Mouse (Mus musculus) spleen, postnatal 4 days (tissue): ENCODE results near the gene Raet1e.
"Not testable (repeated sequence)": the region's sequence is repeated elsewhere in the genome, so short reads cannot be mapped to it uniquely, and the experiment has no call there.

Experiments
- DNase-seq, 2 experiments: peaks; one replicate each; pipeline ENCODE4 v3.0.0; 2022; ENCODE audit warnings: low spot score in 2 of 2

Raet1e gene

GRCm38 (mm10) chr10:22158310-22158999 lies at the start of gene Raet1e, which contains the start of gene H60b:
Gene Raet1e (plus strand): TSS chr10:22158569.
Gene H60b (plus strand): TSS chr10:22158586.
- peak; percentile 39 to 66 for DNase-seq

- DNase-seq, result peak; percentile 48 to 72
Measured at GRCm38 (mm10) chr10:22140665-22141280, 17.6 kb upstream of the Raet1e start.

DNA sequence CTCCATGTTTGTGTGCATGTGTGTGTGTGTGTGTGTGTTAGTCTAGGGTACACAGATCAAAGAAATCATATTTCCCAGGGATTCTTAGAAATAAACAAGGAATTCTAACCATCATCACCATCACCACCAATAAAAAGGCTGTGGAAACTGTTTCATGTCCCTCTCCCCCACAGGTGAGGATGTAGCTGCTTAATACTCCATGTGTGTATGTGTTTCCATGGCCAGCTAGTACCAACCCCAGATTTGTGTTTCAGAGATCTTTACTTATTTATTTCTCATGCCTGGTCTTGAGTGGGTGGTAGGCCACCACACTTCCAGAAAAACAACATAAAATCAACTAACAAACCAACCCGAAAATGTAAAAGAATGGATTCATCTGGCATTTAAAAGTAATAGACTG lies 16.2 kb upstream of the Raet1e start:
- DNase-seq, result peak; percentile 39 to 81

DNA sequence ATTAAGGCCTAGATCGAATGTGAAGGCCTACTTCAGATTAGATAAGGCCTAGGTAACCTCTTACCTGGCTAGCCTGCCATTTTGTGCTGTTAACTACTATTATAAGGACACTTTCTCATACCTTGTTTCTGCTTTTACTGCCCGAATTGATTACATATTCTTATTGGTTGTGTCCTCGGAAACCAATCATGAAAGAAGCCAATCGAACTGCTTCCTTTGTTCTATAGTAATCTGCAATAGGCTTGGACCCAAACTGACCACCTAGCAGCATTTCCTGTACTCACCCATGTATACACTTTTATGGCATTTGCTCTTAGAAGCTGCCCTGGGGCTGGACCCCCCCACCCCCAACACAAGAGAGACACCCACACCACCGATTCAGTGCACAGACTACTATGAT lies 15.4 kb upstream of the Raet1e start:
- DNase-seq, result no peak

DNA sequence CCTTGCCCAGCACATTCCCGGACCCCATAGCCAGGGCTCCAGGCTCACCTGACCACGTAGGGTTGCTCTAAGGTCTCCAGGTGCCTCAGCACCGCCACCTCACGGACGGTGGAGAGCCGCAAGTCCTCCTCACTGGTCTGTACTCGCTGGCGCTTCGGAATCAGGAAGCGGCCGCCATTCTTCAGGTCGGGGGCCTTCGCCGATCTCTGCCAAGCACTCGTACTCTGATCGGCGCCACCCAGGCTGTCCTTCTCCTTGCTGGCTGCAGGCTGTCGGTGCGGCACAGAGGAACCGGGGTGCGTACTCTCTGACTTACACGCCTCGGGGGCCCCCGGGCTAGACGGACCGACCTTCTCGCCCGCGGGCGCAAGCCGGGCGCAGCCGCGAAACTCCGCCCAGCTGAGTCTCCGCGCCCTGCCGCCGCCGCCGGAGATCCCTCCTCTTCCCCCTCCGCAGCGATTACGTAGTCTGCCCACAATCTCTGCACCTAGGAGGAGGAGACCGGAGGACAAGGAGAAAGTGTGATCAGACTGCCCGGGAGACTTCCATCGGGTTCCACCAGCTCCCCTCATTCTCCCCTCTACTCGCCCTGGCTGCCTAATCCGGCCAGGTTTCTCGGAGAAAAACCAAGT lies 9.8 kb upstream of the Raet1e start:
- DNase-seq, result peak; percentile 67 to 85

DNA sequence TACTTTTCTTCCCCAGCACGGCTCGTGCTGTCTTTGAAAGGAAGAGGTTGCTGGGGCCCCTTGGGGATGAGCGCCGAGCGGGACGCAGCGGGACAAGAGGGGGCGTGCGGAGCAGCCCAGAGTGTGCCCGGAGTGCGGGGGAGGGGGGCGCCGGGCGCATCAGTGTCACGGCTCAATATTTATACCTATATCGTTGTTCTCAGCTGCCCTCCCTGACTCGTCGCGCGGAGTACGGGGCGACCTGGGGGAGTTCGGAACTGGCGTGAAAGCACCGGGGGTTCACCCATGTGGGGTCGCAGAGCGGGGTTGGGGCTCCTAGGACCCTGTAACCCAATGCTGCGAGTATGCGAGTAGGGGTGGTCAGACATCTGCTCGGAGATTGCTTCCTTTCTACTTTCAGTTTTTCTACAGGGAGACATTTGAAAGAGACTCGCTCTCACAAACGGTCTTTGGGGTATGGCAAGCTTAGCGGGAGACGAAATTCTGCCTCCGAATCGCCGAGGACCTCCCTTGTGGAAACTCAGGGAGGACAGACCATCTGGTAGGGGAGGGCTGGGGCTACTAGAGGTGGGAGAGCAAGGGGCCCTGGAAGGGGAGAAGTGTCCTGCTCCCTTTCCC lies 9.2 kb upstream of the Raet1e start, which contains the start of gene E030030I06Rik:
Gene E030030I06Rik, minus strand, starts transcription at position 198 of the 618 bp plus-strand sequence.
- peak; percentile 22 to 70 for DNase-seq

DNA sequence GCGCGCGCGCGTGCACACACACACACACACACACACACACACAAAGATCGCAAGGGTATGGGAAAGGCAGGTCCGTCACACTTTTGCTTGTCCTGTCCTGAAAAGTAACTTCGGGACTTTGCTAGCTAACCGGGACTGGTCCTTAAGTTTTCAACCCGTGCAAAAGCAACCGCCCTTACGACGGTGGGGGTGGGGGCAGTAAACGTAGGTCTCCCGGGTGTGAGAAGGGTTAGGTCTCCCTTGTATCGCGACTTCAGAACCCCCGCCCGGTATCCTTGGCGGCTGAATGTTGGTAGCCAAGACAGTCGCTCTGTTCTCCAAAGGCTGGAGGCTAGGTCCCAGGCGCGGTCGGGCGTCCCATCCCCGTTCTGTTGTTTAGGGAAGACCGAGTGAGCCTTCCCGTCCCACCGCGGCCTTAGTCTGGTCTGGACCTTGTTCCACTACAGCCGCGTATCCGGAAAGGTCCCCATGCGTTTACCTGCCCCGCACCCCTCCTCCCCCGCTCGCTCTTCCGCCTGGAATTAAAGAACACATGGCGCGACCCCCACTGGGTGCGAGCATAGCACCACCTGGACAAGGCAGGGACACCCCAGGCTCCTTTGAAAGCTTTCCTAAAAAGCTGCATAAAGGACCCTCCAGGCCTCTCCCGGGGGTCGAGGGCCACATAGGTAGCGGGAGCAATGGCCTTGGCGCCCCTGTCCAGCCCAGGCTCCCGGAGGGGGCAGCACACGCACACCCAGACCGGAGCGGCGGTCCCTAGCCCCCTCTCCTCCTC lies 8.5 kb upstream of the Raet1e start:
- DNase-seq, result no peak

DNA sequence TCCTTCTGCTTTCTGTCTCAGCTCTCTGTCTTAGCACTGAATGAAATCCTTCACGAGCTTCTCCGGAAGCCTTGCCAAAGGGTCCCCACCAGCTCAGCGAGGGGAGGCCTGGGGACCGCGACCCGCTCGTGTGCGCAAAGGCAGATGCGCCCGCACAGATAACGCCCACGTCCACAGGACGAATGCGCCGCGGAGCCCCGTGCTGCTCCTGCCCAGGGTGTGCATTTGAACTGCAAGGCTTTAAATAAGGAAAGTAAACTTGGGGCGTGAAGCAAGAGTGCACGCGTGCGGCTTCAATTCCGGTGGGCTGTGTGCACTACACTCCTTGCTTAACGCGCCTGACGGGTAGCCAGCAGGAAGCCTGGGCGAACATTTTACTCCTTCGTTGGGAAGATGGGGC lies 7.8 kb upstream of the Raet1e start:
- peak in 1 of 2 experiments; percentile 67 for DNase-seq

DNA sequence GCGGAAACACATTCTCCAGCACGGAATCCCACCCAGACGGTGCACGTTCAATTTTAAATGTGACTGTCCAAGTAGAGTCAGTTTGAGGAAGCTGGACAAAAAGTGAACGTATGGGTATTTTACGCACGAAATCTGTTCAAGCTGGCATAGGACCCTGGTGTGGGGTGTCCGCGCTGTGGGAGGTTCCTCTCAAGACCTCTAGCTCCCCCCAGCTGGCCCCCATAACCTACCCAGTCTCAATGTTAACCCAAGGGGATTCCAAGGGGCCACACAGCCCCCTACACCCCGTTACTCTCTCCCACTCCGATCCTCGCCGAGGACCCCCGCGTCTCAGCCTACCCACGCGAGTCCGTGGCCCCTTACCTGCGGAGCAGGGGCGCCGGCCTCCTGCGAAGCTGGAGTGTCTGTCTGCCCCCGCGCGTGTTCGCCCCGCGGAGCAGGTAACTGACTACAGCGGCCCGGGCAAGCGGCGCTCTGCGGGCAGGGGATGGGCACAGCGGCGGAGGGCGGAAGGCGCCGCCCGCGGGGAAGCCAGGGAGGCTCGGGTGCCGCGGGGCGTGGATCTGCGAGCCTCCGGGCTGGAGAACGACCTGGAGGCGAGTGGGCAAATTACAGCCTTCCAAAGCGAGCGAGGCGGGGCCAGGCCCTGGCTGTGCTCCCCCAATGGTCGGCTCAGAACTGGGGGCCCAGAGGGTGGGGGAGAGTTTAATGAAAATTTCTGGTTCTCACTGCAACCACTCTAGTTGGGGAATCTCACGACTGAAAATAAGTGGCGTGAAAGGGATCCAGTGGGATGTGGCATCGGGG lies 7.1 kb upstream of the Raet1e start:
- DNase-seq, result not testable (repeated sequence)

DNA sequence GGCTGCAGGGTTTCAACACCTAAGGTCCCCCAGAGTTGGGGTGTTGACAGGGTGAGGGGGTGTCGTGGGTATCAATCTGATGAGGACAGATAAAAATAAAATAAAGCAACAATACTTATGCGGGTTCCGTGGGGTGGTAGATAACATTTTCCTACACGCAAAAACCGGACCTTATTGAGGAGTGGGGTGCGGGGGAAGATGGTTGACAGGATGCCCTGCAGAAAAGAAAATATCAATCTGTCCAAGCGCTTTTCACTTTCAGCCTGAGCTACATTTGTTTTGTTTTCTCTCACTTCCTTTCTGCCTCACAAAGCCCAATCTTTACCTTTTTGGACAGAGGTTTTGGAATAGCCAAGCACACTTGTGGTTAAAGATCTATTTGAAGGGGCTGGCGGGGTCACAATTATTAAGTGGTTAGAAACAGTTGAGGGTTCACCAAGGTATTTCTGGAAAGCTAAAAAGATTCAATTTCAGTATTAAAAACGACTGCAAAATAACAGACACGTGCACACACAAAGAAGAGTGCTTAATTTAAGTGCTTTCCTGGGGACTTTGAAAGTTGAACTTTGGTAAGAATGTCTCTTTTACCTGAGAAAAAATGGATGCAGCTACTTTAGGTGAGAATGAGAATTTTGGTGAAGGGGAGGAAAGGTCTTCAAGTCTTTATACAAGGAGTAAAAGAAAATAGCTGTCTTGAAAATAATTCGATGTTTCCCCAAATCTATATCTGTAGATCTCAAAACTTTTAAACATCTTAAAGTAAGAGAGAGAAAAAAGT lies 6.3 kb upstream of the Raet1e start:
- DNase-seq, result not testable (repeated sequence)

DNA sequence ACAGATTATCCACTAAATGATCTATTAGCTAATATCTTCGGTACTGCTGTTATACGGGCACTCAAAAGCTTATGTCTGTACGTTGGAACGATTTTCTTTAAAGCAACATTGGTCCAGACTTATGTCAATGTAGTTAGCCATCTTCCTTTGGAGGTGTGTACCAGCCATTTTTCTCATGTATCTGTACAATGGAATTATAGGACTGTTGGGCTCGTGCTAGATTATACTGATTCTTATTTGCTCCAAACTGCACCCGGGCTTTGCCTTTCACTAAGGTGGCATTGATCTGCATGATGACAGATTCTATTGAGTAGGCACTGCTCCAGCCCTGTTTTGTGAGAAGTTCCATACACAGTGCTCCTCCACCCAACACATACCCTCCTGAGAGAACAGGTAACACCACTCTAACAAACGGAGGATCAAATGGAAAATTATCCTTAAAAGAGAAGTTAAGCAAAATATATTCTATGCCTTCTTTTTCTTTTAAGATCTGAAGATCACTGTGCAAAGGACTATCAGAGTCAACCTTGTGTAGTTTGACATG lies 5.2 kb upstream of the Raet1e start:
- not testable (repeated sequence) for DNase-seq

- not testable (repeated sequence) for DNase-seq
Measured at GRCm38 (mm10) chr10:22154127-22154526, 4.2 kb upstream of the Raet1e start.

GRCm38 (mm10) chr10:22154871-22155799 lies 3.2 kb upstream of the Raet1e start:
- DNase-seq, result no peak

GRCm38 (mm10) chr10:22159131-22159561 lies 777 bp downstream of the Raet1e start:
- DNase-seq, result no peak

DNA sequence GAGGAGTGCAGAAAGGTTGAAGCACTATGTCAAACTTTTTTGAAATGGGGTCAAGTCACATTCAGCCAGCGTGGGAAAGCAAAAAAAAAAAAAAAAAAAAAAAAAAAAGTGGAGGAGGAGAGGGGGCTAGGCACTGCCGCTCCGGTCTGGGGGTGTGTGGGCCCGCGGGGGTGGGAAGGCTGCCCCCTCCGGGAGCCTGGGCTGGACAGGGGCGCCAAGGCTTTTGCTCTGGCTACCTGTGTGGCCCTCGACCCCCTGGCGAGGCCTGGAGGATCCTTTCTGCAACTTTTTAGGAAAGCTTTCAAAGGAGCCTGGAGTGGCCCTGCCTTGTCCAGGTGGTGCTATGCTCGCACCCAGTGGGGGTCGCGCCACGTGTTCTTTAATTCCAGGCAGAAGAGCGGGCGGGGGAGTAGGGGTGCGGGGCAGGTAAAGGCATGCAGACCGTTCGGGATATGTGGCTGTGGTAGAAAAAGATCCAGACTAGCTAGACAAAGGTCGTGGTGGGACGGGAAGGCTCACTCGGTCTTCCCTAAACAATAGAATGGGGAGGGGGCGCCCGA lies 1.3 kb downstream of the Raet1e start:
- DNase-seq, result no peak

DNA sequence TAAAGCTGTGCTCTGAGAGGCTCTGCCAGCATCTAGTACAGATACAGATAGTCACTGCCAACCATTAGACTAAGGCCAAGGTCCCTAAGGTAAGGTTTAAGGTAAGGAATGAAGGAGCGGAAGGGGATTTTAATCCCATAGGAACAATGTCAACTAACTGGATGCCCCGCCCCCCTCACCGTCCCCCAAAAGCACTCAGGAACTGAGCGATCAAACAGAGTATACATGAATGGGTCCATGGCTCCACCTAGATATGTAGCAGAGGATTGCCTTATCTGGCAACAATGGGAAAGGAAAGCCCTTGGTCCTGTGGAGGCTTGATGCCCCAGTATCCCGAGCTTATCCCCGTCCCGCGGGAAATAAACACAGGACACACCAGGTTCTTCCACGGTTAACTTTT lies 4.9 kb downstream of the Raet1e start:
- not testable (repeated sequence) for DNase-seq

- DNase-seq, result peak; percentile 60 to 85
Measured at GRCm38 (mm10) chr10:22163705-22164583, 5.6 kb downstream of the Raet1e start.
